Mouse (Mus musculus): ENCODE results near the gene Hfe2. TPM values are rescaled to one million over a fixed set of nuclear protein-coding genes. Genes with fewer than 3 reads are reported as not detected.

The Hfe2 gene
- polyA plus RNA-seq, 2 experiments from 2014 or later, result not detected

DNA sequence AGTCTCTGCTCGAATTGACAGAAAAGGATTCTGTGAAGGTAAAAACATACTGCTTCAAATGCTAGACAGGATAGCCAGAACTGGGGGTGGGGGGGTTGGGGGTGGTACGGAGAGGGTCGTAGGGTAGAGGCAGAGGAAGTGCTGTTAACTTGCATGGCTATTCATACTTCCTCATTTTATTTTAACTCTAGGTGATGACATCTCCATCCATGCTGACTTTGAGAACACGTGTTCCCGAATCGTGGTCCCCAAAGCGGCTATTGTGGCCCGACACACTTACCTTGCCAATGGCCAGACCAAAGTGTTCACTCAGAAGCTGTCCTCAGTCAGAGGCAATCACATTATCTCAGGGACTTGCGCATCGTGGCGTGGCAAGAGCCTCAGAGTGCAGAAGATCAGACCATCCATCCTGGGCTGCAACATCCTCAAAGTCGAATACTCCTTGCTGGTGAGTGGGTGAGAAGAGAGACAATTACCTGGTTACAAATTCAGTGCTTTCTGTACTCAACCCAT, 34.5 kb downstream of the Hfe2 start:
- ATAC-seq, result no peak

DNA sequence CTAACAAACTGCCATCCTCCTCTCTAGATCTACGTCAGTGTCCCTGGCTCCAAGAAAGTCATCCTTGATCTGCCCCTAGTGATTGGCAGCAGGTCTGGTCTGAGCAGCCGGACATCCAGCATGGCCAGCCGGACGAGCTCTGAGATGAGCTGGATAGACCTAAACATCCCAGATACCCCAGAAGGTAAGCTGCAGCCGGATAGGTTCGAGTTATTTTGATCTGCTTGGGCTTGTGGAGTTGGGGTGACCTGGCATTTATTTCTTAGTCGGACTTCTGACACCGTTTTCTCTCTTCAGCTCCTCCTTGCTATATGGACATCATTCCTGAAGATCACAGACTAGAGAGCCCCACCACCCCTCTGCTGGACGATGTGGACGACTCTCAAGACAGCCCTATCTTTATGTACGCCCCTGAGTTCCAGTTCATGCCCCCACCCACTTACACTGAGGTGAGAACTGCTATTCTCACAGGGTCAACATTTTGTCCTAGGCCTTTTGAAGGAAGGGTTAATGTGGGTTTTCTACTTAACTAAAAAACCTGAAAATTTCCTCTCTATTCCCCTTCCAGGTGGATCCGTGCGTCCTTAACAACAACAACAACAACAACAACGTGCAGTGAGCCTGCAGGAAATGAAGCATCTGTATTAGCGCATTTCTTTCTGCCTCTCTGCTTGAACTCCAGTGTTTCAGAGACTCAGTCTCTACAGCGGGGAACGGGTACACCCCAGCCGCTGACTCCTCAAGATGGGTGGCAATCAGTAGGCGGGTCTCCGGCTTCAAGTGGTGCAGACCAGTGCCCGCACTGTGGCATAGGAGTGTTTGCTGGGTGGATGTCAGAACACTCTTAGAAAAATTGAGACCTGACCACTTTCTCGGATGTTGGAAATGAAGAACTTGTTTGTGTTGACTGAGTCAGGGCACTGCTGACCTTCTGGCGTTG, 35.2 kb downstream of the Hfe2 start:
- no peak for ATAC-seq

DNA sequence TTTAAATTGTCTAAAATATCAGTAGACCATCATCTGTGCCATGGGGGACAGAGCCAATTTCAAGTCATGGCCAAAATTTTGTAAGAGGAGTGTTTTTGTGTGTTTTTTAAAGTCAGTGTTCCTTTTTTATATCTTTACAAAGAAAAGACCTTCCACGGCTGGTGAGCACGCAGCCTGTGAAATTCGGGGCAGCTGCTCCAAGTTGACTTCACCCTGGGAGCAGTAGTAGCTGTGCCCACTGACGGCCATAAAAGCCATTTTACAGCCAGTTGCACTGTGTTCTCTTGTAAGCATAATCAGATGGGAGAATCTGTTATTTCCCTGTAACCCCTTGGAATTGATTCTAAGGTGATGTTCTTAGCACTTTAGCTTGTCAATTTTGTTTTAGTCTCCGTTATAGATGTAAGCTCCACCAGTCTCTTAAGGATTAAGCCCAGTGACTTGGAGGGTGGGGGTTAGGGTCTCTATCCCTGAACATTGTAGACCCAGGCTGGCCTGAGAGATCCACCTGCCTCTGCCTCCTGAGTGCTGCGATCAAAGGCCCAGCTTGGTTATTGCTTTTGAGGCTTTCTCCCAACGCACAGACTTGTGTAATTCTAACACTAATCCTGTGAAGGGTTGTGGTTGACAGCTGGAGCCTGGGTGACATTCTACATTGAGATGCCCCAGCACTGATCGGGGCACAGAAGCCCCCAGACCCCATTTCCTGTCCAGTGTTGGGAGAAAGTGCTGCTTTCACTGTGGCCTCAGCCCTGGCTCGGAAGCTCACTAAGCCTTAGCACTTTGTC, 36.1 kb downstream of the Hfe2 start:
- no peak for ATAC-seq

DNA sequence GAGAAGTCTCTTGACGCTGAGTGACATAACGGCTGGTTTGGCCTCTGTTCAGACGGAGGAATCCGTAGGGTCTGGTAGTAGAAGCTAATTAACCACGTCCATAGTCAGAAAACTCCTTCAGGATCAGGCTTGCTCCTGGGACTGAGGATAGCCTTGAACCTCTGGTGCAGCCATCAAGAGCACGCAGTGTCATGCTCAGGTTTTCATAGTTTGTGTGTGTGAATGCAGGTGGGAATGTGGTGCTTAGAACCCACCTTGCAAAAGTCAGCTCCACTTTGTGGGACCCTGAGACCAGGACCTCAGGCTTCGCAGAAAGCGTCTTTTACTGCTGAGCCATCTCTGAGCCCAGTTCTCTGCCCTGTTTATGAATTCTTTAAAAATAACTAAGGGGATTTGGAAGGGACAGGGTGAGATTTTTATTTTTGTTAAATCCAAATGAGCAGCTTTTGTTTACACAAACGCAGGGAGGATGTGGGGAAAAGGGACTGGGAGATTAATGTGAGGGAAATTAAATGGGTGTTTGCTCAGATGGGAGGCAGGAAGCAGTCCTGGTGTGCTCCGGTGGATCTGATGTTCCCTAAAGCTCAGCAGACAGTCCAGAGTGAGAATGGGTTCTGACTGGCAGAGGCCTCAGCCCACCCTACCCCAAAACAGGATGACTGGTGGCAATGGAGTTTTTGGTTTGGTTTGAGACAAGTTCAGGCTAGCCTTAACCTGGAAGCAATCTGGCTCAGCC, 37.1 kb downstream of the Hfe2 start:
- ATAC-seq, result no peak

DNA sequence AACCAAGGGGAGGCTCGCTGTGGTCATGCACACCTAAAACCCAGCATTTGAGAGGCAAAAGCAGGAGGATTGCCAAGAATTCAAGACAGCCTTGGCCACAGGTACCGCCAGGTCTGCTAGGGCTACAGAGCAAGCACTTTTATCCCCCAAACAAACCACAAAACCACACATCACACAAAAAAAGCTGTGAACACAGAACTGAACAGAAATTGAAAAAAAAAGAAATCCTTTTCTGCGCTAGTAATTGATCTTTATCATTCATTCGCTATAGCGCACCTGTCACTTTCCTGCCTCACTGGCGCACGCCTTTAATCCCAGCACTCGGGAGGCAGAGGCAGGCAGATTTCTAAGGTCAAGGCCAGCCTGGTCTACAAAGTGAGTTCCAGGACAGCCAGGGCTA, 38.3 kb downstream of the Hfe2 start:
- no peak for ATAC-seq

DNA sequence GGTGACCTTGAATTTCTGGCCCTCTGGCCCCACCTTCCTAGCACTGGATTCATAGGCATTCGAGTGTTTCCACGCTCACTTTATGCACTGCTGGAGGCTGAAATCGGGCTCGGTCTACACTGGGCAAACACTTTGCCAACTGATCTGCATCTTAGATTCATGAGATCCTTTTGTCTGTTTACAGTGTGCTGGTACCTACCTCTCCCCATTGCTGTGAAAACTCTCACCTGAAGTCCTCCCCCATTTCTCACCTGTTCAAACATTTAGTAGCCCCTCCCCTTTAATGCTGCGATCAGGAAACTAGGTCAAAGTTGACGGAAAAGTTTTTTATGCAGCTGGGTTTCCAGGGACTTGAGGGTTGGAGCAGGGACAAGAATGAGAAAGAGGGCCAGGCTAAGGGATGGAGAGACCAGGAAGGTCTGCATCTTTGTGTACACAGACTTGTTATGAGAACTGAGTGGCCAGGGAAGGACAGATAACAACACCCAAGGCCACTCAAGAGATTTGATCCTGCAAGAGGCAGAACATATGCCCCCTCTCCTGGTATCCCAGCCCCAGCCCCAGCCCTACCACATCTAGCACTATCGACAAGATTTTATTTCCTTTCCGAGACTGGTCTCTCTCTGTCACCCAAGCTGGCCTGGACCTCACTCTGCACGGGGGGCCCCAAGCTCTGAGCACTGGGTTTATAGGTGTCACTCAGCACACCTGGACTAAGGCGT, 39.1 kb downstream of the Hfe2 start:
- no peak for ATAC-seq

DNA sequence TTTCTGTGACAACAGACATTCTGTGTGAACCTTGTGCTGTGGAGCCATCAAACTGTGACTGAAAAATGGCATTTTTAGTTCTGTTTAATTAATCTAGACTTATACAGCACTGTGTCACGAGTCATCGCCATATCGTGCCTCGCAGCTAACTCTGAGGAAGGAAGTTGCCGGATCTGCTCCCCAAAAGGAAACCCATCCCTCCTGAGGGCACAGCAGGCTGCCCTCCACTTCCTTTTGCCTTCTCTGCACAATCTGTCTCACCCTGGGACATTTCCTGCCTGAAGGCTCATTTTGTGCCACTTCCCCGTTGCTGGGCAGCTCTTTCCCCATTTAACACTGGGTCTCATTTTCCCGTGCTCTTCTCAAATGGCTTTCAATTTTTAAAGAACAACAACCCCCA, 39.7 kb downstream of the Hfe2 start:
- ATAC-seq, result peak; percentile 77

DNA sequence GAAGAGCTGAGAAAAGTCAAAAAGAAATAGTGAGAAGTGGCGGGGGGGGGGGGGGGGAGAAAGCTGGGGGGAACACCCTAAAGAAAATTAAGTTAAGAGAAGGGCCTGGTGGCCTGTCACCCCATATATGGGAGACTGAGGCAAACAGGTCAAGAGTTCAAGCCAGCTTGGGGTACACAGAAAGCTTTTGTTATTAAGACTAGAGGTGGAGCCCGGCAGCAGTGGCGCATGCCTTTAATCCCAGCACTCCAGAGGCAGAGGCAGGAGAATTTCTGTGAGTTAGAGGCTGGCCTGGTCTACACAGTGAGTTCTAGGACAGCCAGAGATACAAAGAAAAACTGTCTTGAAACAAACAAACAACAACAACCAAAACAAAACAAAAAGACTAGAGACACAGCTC, 40.1 kb downstream of the Hfe2 start:
- ATAC-seq, result no peak

DNA sequence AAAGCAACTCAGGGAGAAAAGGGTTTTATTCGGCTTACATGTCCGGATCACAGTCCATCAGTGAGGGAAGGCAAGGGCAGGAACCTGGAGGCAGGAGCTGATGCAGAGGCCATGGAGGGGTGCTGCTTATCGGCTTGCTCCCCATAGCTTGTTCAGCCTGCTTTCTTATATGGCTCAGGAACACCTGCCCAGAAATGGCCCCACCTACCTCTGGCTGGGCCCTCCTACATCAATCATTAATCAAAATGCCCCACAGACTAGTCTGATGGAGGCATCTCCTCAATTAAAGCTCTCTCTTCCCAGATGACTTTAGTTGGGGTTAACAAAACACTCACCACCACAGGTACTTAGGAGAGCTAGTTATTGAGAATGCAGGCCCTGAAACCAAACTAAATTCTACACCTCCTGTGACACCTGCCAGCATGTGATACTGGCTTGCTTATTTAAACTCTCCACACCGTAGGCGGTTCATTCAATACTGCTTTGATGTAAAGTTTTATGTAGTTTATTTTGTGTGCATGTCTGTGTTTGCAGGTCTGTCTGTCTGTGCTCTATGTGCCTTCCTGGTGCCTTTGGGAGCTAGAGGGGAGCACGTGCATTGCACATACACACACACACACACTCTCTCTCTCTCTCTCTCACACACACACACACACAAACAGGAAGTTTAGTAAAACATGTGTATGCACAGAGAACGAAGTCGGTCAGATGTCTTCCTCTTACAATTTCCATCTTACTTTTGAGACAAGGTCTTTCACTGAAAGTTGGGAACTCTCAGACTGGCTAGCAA, 41.9 kb downstream of the Hfe2 start:
- ATAC-seq, result no peak

DNA sequence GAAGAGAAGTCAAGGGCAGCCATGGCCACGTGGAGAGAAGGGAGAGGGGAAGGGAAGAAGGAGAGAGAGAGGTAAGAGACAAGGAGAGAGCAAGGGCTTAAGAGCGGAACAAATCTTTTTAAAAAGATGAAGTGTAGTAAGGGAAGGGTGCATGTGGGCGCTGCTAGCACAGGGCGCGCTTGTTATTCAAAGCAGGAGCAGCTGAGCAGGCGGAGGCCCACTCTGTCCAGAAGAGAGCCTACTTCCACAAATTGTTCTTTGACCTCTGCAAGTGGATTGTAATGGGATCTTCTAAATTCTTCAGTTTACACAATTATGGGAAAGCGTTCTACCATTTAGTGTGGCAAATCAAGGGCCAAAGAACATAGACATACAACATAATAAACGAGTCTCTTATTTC, 43.6 kb downstream of the Hfe2 start:
- no peak for ATAC-seq

DNA sequence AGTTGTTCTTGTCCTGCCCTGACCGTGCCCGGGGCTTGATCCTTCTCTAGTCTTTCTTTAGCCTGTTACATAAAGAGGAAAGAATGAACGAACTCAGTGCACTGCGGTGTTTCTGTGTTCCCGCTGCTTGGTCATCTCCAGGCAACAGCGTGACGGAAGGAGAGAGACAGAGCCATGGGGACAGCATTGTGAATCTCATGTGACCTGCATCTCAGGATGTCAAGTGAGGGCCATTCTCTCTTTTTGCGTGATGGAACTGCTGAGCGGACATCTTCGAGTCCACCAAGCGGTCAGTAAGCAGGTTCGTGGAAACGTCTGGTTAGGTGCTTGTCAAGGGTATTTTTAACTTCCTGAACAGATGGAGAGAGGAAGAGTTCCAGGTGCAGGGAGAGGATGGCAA, 44.5 kb downstream of the Hfe2 start:
- ATAC-seq, result no peak

DNA sequence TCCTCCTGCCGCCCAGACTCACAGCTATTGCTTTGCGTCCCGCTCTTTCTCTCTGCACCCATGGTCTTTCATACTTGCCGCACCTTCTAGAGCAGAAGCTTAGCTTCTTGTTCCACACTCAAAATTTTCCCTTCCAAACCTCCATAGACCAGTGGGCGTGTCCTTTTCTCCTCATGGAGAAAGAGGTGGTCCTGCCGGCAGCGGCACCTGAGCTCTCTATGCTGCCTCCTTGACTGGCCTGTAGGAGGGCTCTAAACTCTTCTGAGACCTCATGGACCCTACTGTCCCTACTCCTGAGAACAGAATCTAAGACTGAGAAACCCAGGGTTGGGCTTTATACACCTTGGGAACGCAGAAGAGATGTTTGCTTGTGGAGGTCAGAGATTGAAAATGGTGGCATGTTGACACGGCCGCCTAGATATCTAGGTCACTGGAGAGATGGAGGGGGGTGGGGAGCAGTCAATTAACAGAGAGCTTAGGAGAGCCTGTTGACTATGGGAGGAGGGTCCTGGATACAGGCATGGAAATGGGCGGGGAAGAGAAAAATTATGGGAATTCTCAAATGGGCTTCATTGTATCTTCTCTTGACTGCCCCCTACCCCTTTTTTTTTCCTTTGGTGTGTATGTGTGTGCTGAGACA, 45.1 kb downstream of the Hfe2 start:
- no peak for ATAC-seq

DNA sequence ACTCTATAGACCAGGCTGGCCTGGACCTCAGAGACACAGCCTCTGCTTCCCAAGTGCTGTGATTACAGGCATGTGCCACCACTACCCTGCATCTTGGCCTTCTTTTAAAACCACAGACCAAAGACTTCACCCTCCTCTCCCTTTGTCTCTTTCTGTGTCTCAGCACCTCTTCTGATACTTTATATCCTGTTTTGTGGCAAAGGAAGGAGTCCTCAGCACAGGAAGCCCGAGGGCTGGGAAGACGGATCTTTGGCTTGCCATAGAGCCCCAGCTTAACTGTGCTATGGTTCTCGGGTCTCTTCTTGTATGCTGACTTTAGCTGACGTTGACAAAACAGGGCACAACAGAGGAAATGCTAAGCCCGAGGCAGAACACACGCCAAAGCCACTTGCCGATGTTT, 45.7 kb downstream of the Hfe2 start:
- peak; percentile 58 for ATAC-seq

DNA sequence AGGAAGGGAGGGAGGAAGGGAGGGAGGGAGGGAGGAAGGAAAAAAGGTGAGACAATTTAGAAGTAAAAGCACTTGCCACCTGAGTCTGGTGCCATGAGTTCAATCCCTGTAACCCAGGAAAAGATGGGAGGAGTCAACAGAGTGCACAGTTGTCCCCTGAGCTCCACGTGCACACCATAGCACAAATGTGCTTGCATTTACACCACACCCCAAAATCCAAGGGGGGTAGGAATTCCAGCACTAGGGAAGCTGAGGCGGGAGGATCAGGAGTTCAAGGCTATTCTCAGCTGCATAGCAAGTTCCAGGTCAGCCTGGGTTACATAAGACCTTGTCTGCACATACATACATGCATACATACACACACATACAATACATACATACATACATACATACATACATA, 46.4 kb downstream of the Hfe2 start:
- ATAC-seq, result no peak

DNA sequence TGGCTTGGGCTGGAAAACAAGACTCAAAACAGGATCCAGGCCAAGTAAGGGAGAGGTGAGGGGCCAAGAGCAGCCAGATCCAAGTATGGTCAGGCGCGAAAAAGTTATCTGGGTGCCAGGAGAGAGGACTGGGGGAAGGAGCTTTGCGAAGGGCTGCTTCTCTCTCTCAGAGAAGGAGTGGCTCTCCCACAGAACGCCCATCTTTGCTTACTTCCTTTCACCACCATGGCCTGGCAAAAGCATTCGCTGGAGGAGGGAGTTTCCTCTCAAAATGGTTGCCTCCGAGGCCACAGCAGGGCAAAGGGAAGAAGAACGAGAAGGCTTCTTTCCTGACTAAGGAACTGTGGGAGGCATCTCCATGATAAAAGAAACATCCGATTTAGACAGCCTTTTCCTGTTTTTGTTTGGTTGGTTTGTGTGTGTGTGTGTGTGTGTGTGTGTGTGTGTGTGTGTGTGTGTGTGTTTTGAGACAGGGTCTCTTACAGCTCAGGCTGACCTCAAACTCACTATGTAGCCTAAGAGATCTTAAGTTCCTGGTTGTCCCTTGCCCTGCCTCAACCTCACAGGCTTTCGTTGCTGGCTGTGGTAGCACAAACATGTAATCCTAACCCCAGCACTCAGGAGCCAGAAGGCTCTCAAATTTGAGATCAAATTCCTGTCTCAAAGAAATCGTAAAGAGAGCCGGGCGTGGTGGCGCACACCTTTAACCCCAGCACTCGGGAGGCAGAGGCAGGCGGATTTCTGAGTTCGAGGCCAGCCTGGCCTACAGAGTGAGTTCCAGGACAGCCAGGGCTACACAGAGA, 47.1 kb downstream of the Hfe2 start:
- ATAC-seq, result no peak

DNA sequence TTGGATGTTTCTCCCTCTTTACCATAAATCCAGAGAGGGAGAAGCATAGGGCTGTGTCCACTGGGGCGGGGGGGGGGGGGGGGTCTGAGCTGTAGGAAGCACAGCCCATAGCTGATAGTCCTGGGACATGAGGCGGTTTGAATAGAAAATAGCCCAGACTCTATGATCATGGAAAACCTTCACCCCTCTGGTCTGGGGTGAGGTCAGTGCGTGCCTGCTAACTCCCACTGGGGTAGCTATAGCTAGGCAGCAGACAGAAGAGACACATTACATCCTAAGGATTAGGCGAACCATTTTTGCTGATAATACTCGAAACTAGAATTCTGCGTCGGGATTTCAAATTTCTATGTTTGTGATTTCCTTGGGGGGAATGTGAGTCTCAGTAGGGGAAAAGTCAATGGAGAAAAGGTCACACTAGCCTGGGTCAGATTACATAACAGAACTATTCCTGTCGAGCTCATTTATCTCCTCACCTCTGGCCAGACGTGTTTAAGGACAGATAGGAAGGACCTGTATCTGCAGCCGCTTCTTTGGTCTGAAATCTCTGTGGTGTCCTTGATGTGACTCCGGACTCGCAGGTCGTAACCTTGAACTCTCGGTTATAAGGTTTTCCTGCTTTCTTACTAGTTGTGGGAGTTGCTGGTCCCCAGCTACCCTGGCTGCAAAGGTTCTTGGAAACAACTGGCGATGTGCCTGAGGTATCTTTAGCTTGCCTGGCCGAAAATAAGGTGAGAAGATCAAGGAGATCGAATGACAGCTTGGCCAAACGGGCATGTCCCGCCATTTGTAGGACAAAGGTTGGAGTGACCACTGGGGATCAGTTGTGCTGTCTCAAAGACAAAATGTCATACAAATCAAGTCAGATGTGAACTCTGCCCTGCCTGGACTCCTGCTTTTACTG, 48.9 kb downstream of the Hfe2 start:
- no peak for ATAC-seq

DNA sequence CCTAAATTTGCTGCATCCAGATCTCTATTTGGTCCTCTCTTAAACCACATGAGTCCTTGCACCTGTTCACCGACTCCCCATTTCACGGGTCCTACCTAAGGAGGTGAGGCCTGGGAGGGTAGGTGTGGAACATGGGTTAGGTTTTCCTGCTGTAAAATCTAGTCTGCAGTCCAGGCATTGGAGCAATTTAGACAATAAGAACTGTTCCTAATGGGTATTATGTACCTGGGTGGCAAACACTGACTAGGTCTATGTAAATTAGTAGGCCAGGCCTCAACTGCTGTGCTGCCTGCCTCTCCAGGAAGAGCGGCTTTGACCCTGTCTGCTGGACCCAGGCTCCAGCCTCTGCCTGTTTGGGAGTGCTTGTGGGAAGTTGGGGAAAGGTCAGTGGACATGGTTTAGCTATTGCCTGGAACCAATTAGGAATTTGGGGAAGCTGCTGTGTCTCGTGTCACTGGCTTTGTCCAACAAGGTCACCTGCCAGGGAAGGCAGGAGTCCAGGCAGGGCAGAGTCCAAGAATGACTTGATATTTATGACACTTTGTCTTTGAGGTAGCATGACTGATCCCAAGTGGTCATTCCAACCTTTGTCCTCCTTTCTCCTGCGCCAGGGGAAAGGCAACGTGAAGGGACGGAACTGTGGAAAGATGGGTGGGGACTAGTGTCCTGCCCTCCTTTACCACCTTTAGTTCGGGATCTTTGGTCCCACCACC, 50.5 kb downstream of the Hfe2 start:
- ATAC-seq, result no peak

DNA sequence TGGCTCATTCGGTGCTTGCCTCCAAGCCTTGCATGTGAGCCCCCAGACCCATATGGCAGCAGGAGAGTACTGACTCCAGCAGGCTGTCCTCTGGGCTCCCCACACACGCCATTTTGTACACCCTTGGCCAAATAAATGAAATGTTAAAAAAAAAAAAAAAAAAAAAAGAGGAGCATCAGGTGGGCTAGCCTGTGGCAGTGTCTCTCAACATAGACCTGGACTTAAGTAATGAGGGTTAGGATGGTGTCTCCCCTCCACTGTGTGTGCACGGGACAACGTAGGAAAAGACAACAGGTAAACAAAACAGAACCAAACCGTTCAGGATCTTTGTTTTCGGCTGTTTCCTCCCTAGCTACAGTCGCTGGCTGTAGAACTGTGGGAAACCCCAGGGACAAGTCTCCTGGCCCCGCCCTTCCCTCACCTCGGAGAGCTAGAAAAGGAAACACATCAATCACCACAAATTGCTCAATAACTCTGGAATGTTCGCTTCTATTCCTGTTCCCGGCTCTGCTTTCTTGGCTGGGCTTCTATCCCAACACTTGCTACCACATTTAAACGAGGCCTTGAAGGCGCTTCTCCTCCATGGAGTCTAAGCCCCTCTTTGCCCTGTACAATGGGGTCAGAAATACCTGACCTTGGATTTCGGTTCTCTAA, 51.2 kb downstream of the Hfe2 start:
- ATAC-seq, result no peak
